Mouse (Mus musculus) limb, embryonic 10.5 days (tissue): Measurements from ENCODE around the gene Slc41a3. TPM values are rescaled to one million over a fixed set of nuclear protein-coding genes. Genes with fewer than 3 reads are reported as not detected.

ENCODE experiments used
- DNase-seq: peaks from one replicate; pipeline ENCODE4 v3.0.0-alpha.2; 2017; ENCODE audit warnings: low spot score
- H3K27ac ChIP-seq: fragments of 300-500 bp; sonication (generic); 2 replicates; pipeline ENCODE4 v1.5.1; 2016; ENCODE audit warnings: mild to moderate bottlenecking
- H3K27me3 ChIP-seq: fragments of 300-500 bp; sonication (generic); 2 replicates; pipeline ENCODE4 v1.6.1; 2016; ENCODE audit warnings: low read depth, mild to moderate bottlenecking; ENCODE audit not compliant: poor library complexity, severe bottlenecking
- H3K36me3 ChIP-seq: fragments of 300-500 bp; sonication (generic); 2 replicates; pipeline ENCODE4 v1.6.1; 2016; ENCODE audit warnings: mild to moderate bottlenecking, moderate library complexity
- H3K4me1 ChIP-seq: fragments of 300-500 bp; sonication (generic); 2 replicates; pipeline ENCODE4 v1.6.1; 2016
- H3K4me3 ChIP-seq: fragments of 300-500 bp; sonication (generic); 2 replicates; pipeline ENCODE4 v1.5.1; 2016; ENCODE audit warnings: mild to moderate bottlenecking, moderate library complexity
- H3K9me3 ChIP-seq: fragments of 300-500 bp; sonication (generic); replicated peaks from 2 replicates; pipeline ENCODE4 v1.6.1; 2016; ENCODE audit warnings: mild to moderate bottlenecking
- WGBS: fragments of 180-500 bp; shearing (Covaris S2); methylation state at CpG from one replicate; pipeline ENCODE4 v1.1.7; 2016; 5-methylcytosine and 5-hydroxymethylcytosine counted together
- polyA plus RNA-seq: library from polyadenylated mRNA; unstranded; fragments of >200 nt; fragmentation: Nextera tagmentation; extraction: Ambion mirVana; gene quantifications from 2 replicates; pipeline ENCODE4 v1.2.1, GENCODE M21; 2016

The Slc41a3 gene
- polyA plus RNA-seq, result 1.6 and 2.4 TPM in 2 replicates

GRCm38 (mm10) chr6:90604533-90605297 lies at the start of gene Slc41a3:
Gene Slc41a3 (plus strand): TSS chr6:90604725.
- Histone ChIP-seq H3K36me3 (no peaks in the 10 kb centered on the region), H3K27me3 (peaks cover 15% of the 10 kb centered on the region), H3K9me3 (no peaks in the 10 kb centered on the region), H3K4me1 (peaks cover 22% of the 10 kb centered on the region), H3K4me3 (peak within 1 kb of the TSS; percentile 69), H3K27ac (peak within 1 kb of the TSS; percentile 83)
- WGBS, result 2% methylated on average over 49 of the region's 49 CpGs
- peak; percentile 90 for DNase-seq

DNA sequence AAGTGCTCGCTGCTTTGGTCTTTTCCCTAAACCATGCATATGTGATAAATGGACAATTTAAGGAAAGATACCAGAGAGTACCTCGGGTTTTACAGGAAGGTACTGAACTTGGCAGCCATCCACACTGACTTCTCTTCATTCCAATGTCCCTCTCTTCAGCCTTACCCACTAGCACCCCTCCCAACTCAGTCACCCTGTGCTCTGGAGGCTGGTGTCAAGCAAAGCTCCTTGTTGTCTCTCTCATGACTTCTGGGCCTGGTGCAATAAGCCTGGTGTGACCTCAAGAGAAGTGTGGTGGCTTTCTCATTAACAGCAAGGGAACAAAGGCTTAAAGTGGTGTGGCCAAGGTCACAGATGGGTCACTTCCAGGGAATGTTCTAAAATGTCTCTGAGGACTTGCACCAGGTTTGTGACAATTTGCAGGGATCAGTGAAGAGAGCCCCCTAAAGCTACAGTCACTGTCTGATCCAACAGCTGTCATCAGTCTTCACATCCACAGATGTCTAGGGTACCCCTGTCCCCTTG lies 47.9 kb upstream of the Slc41a3 start:
- Histone ChIP-seq H3K27me3 (no peaks in the 10 kb centered on the region), H3K36me3 (no peaks in the 10 kb centered on the region), H3K27ac (no peak overlapping the region), H3K4me3 (no peak overlapping the region), H3K4me1 (no peaks in the 10 kb centered on the region), H3K9me3 (no peaks in the 10 kb centered on the region)
- WGBS, result 62% methylated on average over 2 of the region's 2 CpGs
- no peak for DNase-seq

DNA sequence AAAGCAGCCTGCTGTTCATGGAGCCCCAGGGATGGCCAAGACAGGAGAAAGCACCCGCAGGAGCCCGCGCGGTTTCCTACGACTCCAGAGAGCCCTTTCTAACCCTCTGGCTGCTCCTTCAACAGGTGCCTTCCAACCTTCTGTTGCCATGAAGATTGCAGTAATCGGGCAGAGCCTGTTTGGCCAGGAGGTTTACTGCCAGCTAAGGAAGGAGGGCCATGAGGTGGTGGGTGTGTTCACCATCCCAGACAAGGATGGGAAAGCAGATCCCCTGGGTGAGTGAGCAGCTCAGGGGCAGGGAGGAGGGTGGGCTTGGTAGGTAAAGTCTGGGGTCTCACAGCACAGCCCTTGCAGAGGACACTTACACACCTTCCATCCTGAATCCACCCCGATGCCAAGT lies 47.4 kb upstream of the Slc41a3 start:
- Histone ChIP-seq H3K27ac (no peak overlapping the region), H3K27me3 (no peaks in the 10 kb centered on the region), H3K4me3 (no peak overlapping the region), H3K4me1 (no peaks in the 10 kb centered on the region), H3K9me3 (no peaks in the 10 kb centered on the region), H3K36me3 (no peaks in the 10 kb centered on the region)
- no peak for DNase-seq
- 86% methylated on average over 7 of the region's 7 CpGs for WGBS

DNA sequence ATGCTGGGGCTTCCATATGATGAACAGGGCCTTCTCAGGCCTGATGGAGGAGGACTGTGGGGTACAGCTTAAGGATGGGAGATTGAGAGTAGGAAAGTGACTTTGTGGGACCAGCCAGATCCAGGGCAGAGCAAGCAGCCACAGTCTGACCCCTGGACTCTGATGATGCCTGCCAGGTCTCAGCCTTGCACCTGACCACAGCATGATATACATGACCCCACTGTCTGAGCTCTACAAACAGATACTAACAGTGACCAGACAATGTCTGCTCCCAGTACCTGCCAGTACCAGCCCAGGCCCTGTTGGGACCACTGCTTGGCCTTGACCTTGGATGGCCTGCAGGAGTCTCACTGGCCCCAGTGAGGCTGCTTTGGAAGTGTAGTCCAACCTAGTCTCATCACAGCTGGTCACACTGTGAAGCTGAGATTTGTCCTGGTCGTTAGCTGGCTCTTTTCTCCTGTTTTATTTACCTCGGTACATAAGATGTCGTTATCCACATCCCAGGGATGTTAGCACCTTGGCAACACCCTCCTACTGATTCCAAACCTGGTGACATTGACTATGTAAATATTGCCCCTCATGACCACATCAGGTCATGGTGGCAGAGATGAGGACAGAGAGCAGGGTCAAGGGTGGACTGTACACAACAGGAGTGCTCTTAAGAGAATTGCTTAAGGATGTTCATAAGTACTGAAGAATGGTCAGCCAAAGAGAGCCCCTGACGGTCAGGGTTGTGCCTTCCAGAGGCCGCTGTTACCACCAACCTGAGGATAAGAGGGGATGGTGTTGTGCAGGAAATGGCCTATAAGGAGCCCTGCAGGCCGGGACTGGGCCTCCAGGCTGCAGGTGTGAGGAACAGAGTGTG lies 46.5 kb upstream of the Slc41a3 start:
- no peak overlapping the region for H3K4me3 ChIP-seq

DNA sequence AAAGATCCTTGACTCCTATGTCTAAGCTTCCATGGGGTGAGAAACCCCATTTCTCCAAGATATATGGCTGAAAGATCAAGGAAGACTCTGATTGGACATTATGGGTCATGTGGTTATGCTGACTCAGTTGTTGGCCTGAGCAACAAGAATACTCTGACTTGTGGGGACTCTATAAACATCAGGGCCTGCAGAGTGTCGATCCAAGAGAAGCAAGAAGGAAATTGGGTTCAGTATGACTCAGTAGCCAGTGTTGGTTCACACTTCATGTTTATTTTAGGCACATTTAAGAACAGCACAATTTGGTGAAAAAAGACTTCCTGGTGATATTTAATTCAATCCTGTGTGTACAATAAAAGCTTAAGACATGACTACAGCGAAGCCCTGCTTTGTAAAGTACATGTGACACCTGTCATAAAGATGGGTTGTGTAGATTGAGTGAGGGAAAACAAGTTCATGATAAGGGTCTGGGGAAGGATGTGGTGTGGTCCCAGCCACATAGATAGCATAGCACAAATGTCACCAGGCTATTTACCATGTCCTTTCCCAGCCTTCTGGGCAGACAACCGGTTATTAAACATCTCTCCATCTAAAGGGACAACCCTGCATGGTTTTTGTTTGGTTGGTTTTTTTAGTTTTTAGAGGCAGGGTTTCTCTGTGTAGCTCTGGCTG lies 44.0 kb upstream of the Slc41a3 start:
- WGBS, result 87% methylated on average over 3 of the region's 3 CpGs
- H3K4me1 ChIP-seq, result no peaks in the 10 kb centered on the region
- no peaks in the 10 kb centered on the region for H3K9me3 ChIP-seq
- no peaks in the 10 kb centered on the region for H3K36me3 ChIP-seq
- H3K4me3 ChIP-seq, result no peak overlapping the region
- H3K27me3 ChIP-seq, result no peaks in the 10 kb centered on the region
- no peak overlapping the region for H3K27ac ChIP-seq
- no peak for DNase-seq

More for the DNA sequence above, 46.5 kb upstream of the Slc41a3 start:
- DNase-seq, result no peak
- no peaks in the 10 kb centered on the region for H3K4me1 ChIP-seq
- 80% methylated on average over 6 of the region's 6 CpGs for WGBS
- H3K9me3 ChIP-seq, result no peaks in the 10 kb centered on the region
- H3K27ac ChIP-seq, result no peak overlapping the region
- no peaks in the 10 kb centered on the region for H3K36me3 ChIP-seq
- H3K27me3 ChIP-seq, result no peaks in the 10 kb centered on the region

DNA sequence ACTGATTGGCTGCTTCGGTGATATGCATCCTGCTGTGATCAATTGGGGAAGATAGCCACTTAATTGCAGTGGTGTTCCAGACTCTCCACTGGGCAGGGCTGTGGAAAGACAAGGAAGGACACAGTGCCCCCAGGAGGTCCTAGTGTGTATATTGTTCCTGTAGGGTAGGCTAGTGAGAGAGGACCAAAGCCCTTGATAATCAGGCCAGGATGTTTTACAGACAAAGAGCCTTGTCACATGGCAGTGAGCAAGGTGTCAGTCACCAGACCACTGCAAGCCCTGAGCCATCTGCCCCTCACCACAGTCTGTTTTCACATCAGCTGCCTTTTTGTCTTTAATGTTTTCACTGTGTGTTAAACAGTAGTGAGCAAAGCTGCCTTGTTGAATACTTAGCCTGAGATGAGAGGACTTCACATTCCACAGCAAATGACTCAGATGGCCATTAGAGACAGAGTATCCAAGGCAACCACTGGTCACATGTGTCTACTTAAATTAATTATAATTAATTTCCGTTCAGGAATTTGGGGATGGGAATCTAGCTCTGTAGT lies 43.2 kb upstream of the Slc41a3 start:
- Histone ChIP-seq H3K4me1 (no peaks in the 10 kb centered on the region), H3K27ac (no peak overlapping the region), H3K4me3 (no peak overlapping the region), H3K36me3 (no peaks in the 10 kb centered on the region), H3K9me3 (no peaks in the 10 kb centered on the region), H3K27me3 (no peaks in the 10 kb centered on the region)
- 62% methylated on average over 2 of the region's 2 CpGs for WGBS
- DNase-seq, result no peak

GRCm38 (mm10) chr6:90564240-90564639 lies 40.3 kb upstream of the Slc41a3 start:
- DNase-seq, result no peak
- 85% methylated on average over 9 of the region's 9 CpGs for WGBS

DNA sequence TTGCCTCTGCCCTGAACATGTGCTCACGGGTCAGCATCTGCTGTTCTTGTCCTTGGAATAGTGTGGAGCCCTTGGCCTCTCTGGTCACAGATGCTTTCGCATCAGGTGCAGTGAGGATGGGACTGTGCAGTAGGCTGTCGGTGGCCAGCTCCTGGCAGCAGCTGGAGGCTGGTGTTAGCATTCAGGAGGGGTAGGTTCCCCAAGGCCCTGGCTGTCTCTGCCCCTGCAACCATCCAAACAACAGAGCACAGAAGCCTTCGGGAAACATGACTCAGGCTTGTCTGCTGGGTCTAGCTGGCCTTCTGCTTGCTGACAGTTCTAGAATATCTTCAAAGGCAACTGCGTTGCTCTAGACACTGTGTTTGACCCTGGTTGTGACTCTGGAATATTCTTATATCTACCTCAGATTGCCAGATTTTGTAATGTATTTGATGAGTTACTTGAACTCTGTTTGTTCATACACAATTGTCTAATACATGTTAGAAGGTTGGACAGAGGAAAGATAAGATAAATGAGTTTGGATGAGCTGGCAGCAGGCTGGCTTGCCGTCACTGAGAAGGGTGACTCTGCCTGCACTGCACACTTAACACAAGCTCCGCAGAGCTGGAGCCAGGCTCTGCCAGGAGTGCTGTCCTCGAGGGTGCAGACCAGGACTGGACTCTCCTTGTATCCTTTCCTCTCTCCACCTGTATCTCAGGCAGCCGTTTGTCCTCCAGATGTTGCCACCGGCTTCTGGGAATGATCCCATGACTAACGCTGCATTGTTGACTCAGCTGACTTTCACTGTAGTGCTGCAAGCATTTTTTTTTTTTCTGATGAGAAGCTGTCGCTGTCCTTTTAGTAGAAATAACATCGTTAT lies 38.9 kb upstream of the Slc41a3 start:
- WGBS, result 77% methylated on average over 13 of the region's 13 CpGs
- Histone ChIP-seq H3K36me3 (no peaks in the 10 kb centered on the region), H3K4me3 (no peak overlapping the region), H3K27me3 (no peaks in the 10 kb centered on the region; the same call in 1 of the 2 replicates), H3K4me1 (no peaks in the 10 kb centered on the region), H3K27ac (no peak overlapping the region), H3K9me3 (no peaks in the 10 kb centered on the region)
- no peak for DNase-seq

More at GRCm38 (mm10) chr6:90564240-90564639, 40.3 kb upstream of the Slc41a3 start:
- H3K4me1 ChIP-seq, result no peaks in the 10 kb centered on the region
- no peaks in the 10 kb centered on the region for H3K9me3 ChIP-seq
- no peak overlapping the region for H3K27ac ChIP-seq
- H3K27me3 ChIP-seq, result no peaks in the 10 kb centered on the region; the same call in 1 of the 2 replicates
- no peak overlapping the region for H3K4me3 ChIP-seq
- H3K36me3 ChIP-seq, result no peaks in the 10 kb centered on the region

GRCm38 (mm10) chr6:90567486-90567885 lies 37.0 kb upstream of the Slc41a3 start:
- WGBS, result 83% methylated on average over 3 of the region's 3 CpGs
- no peak overlapping the region for H3K27ac ChIP-seq
- H3K4me1 ChIP-seq, result no peaks in the 10 kb centered on the region
- no peak overlapping the region for H3K4me3 ChIP-seq
- no peaks in the 10 kb centered on the region for H3K9me3 ChIP-seq
- no peaks in the 10 kb centered on the region for H3K36me3 ChIP-seq
- no peak for DNase-seq
- H3K27me3 ChIP-seq, result no peaks in the 10 kb centered on the region; the same call in 1 of the 2 replicates

GRCm38 (mm10) chr6:90567928-90568327 lies 36.6 kb upstream of the Slc41a3 start:
- Histone ChIP-seq H3K27ac (no peak overlapping the region), H3K36me3 (no peaks in the 10 kb centered on the region), H3K27me3 (no peaks in the 10 kb centered on the region; the same call in 1 of the 2 replicates), H3K4me3 (no peak overlapping the region), H3K4me1 (no peaks in the 10 kb centered on the region), H3K9me3 (no peaks in the 10 kb centered on the region)
- no peak for DNase-seq
- WGBS, result 78% methylated on average over 3 of the region's 3 CpGs

GRCm38 (mm10) chr6:90568721-90569120 lies 35.8 kb upstream of the Slc41a3 start:
- H3K4me3 ChIP-seq, result no peak overlapping the region
- no peaks in the 10 kb centered on the region; the same call in 1 of the 2 replicates for H3K27me3 ChIP-seq
- WGBS, result 88% methylated on average over 4 of the region's 4 CpGs
- H3K27ac ChIP-seq, result no peak overlapping the region
- no peaks in the 10 kb centered on the region for H3K4me1 ChIP-seq
- no peak for DNase-seq
- H3K36me3 ChIP-seq, result no peaks in the 10 kb centered on the region
- H3K9me3 ChIP-seq, result no peaks in the 10 kb centered on the region
